Mouse (Mus musculus): ENCODE measurements around the gene Tmem215.

Tmem215 gene

GRCm38 (mm10) chr4:40471880-40472279 is at the start of gene Tmem215:
Tmem215 (plus strand) TSS chr4:40472180.
- no peak for DNase-seq (ENCODE audit: low spot score in 2 of 2)

- DNase-seq (ENCODE audit: low spot score in 2 of 2): no peak
Observed at GRCm38 (mm10) chr4:40431916-40432315, 40.1 kb upstream of the Tmem215 start.

- DNase-seq (ENCODE audit: low spot score in 2 of 2): no peak
Observed at GRCm38 (mm10) chr4:40433379-40433778, 38.6 kb upstream of the Tmem215 start.

GRCm38 (mm10) chr4:40434388-40434787 is 37.6 kb upstream of the Tmem215 start:
- DNase-seq (ENCODE audit: low spot score in 2 of 2): no peak

- no peak for DNase-seq (ENCODE audit: low spot score in 2 of 2)
Observed at GRCm38 (mm10) chr4:40443565-40443964, 28.4 kb upstream of the Tmem215 start.

- no peak for DNase-seq (ENCODE audit: low spot score in 2 of 2)
Observed at GRCm38 (mm10) chr4:40472700-40473530, 935 bp downstream of the Tmem215 start.

GRCm38 (mm10) chr4:40473911-40474310 is 1.9 kb downstream of the Tmem215 start:
- DNase-seq (ENCODE audit: low spot score in 2 of 2): no peak

GRCm38 (mm10) chr4:40477963-40478362 is 6.0 kb downstream of the Tmem215 start:
- no peak for DNase-seq (ENCODE audit: low spot score in 2 of 2)

GRCm38 (mm10) chr4:40486546-40486945 is 14.6 kb downstream of the Tmem215 start:
- no peak for DNase-seq (ENCODE audit: low spot score in 2 of 2)

GRCm38 (mm10) chr4:40491731-40492130 is 19.8 kb downstream of the Tmem215 start:
- no peak for DNase-seq (ENCODE audit: low spot score in 2 of 2)

GRCm38 (mm10) chr4:40496354-40496753 is 24.4 kb downstream of the Tmem215 start:
- no peak for DNase-seq (ENCODE audit: low spot score in 2 of 2)

GRCm38 (mm10) chr4:40496828-40497227 is 24.8 kb downstream of the Tmem215 start:
- DNase-seq (ENCODE audit: low spot score in 2 of 2): no peak

- no peak for DNase-seq (ENCODE audit: low spot score in 2 of 2)
Observed at GRCm38 (mm10) chr4:40499812-40500591, 28.0 kb downstream of the Tmem215 start.

GRCm38 (mm10) chr4:40502459-40502858 is 30.5 kb downstream of the Tmem215 start:
- no peak for DNase-seq (ENCODE audit: low spot score in 2 of 2)

- DNase-seq (ENCODE audit: low spot score in 2 of 2): no peak
Observed at GRCm38 (mm10) chr4:40509534-40509933, 37.6 kb downstream of the Tmem215 start.

- no peak for DNase-seq (ENCODE audit: low spot score in 2 of 2)
Observed at GRCm38 (mm10) chr4:40513235-40513634, 41.3 kb downstream of the Tmem215 start.

- DNase-seq (ENCODE audit: low spot score in 2 of 2): no peak
Observed at GRCm38 (mm10) chr4:40518545-40519324, 46.8 kb downstream of the Tmem215 start.

Data from spleen, postnatal 14 days (tissue).